Mouse (Mus musculus): Measurements from ENCODE around the gene Cyb561d2.

DNA sequence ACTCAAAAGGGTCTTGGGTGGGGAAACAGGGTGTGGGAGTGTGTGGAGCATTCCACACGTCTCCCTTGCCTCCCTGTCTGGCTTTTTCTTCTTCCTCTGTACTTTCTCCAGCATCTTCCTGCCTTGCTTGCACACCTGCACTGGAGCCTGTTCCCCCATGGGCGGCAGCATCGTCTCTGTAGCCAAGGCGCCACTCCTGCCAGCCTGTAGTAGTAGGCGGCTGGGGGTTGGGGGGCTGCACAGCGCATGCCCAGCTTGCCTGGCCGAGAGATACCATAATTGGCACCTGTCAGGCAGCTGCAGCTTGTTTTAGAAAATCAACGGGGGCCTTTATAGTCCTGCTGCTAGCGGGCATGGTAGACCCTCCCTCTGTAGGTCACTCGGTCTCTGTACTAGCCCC lies 33.7 kb downstream of the Cyb561d2 start:
- TF ChIP-seq EP300 (IDR thresholded peaks at IDR 0.05; ENCODE audit: insufficient read depth, low read depth, low read length) = no peak
- TF ChIP-seq CTCF (IDR thresholded peaks at IDR 0.05) = no peak
- TF ChIP-seq POLR2A (IDR thresholded peaks at IDR 0.05; ENCODE audit: insufficient read depth, low read depth, low read length) = no peak
